Mouse (Mus musculus): ENCODE results near the gene Pask.

Gene Pask

GRCm38 (mm10) chr1:93300578-93300977 is 42.7 kb downstream of the Pask start:
- no peak for TF ChIP-seq GATA4 (IDR thresholded peaks at IDR 0.05; ENCODE audit: insufficient replicate concordance, low read length)

- TF ChIP-seq GATA4 (IDR thresholded peaks at IDR 0.05; ENCODE audit: insufficient replicate concordance, low read length) = no peak
These were observed 43.5 kb downstream of the Pask start for GRCm38 (mm10) chr1:93299791-93300190.

GRCm38 (mm10) chr1:93292006-93292405 is 51.3 kb downstream of the Pask start:
- TF ChIP-seq GATA4 (IDR thresholded peaks at IDR 0.05; ENCODE audit: insufficient replicate concordance, low read length) = no peak

- TF ChIP-seq GATA4 (IDR thresholded peaks at IDR 0.05; ENCODE audit: insufficient replicate concordance, low read length) = no peak
These were observed 51.7 kb downstream of the Pask start for GRCm38 (mm10) chr1:93291591-93291990.

GRCm38 (mm10) chr1:93290956-93291355 is 52.3 kb downstream of the Pask start:
- TF ChIP-seq GATA4 (IDR thresholded peaks at IDR 0.05; ENCODE audit: insufficient replicate concordance, low read length) = no peak

- TF ChIP-seq GATA4 (IDR thresholded peaks at IDR 0.05; ENCODE audit: insufficient replicate concordance, low read length) = no peak
These were observed 53.5 kb downstream of the Pask start for GRCm38 (mm10) chr1:93289678-93290214.

GRCm38 (mm10) chr1:93277041-93277440 is 66.2 kb downstream of the Pask start:
- no peak for TF ChIP-seq GATA4 (IDR thresholded peaks at IDR 0.05; ENCODE audit: insufficient replicate concordance, low read length)

GRCm38 (mm10) chr1:93275561-93275960 is 67.7 kb downstream of the Pask start:
- TF ChIP-seq GATA4 (IDR thresholded peaks at IDR 0.05; ENCODE audit: insufficient replicate concordance, low read length) = no peak

GRCm38 (mm10) chr1:93272409-93272821 is 70.9 kb downstream of the Pask start:
- no peak for TF ChIP-seq GATA4 (IDR thresholded peaks at IDR 0.05; ENCODE audit: insufficient replicate concordance, low read length)

GRCm38 (mm10) chr1:93271751-93272150 is 71.5 kb downstream of the Pask start:
- no peak for TF ChIP-seq GATA4 (IDR thresholded peaks at IDR 0.05; ENCODE audit: insufficient replicate concordance, low read length)

GRCm38 (mm10) chr1:93270516-93271240 is 72.6 kb downstream of the Pask start:
- TF ChIP-seq GATA4 (IDR thresholded peaks at IDR 0.05; ENCODE audit: insufficient replicate concordance, low read length) = no peak

GRCm38 (mm10) chr1:93268246-93268645 is 75.0 kb downstream of the Pask start:
- TF ChIP-seq GATA4 (IDR thresholded peaks at IDR 0.05; ENCODE audit: insufficient replicate concordance, low read length) = no peak

- TF ChIP-seq GATA4 (IDR thresholded peaks at IDR 0.05; ENCODE audit: insufficient replicate concordance, low read length) = no peak
These were observed 76.1 kb downstream of the Pask start for GRCm38 (mm10) chr1:93267207-93267606.

Data from liver, adult (tissue).